Mouse (Mus musculus) heart, postnatal 14 days (tissue): ENCODE data around the gene Dagla. TPM values are rescaled to one million over a fixed set of nuclear protein-coding genes. Genes with fewer than 3 reads are reported as not detected.

Experiments used
- DNase-seq, 2 experiments: peaks; one replicate each; pipeline ENCODE4 v3.0.0; 2021 to 2022
- intact Hi-C: fragments of 180-260 bp; cut with DNase I; formaldehyde crosslinking; loops from one replicate; pipeline ENCODE4 v1.15.1; 2025
- total RNA-seq, 2 experiments: library from RNA; stranded (reverse); gene quantifications; 2 replicates each; pipeline ENCODE4 v1.2.3; 2021

Gene Dagla
- total RNA-seq, 2 experiments from 2014 or later = 3.0 to 3.5 TPM

DNA sequence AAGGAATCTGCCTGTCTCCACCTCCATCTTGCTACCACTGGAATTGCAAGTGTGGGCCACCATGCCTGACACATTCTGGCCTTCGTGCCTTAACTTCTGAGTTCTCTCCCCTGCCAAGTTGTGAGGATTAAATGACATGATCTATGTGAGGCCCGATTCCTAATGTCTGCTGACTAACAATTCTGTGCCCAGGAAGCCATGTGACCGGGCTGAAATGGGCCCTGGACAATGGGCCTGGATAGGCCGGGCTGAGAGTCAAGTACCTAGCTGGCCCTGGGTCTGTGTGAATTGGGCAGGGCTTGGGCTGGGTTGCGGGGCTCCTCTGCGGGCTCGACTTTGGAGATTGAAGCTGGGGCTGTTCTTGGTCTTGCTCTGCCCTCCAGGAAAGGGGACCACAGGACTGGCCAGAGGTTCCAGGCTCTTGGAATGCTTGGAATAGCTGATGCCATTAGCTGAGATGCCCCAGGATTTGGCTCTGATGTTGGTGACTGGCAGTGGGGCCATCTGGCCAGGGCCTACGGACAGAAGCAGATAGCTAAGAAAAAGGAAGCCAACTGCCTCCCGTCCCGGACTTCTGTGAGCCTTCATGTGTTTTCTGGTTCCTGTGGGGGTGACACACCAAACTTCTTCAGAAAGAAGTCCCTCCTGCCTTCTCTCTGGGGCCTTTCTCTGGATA, 90.7 kb downstream of the Dagla start:
- no peak for DNase-seq

DNA sequence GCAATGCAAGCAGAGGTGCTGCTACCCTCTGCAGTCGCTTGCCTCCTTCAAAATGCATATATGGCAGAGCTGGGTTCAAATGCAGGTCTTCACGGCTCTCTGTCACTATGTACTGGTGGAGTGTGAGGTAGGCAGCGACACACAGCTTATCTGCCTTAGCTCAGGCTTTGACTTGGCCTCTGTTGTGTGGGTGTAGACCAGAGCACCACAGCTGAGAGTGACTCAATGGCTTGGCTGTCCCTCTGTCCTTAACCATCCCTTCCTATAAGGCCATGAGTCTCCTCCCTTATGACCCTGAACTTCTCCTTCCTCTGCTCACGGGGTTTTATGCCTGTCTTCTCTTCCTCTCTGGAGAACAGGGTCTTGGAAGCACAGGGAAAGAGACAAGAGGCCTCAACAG, 93.8 kb downstream of the Dagla start:
- intact Hi-C loops = no loop called here
- DNase-seq = no peak

More for the DNA sequence above, 90.7 kb downstream of the Dagla start:
- intact Hi-C loops = no loop called here

DNA sequence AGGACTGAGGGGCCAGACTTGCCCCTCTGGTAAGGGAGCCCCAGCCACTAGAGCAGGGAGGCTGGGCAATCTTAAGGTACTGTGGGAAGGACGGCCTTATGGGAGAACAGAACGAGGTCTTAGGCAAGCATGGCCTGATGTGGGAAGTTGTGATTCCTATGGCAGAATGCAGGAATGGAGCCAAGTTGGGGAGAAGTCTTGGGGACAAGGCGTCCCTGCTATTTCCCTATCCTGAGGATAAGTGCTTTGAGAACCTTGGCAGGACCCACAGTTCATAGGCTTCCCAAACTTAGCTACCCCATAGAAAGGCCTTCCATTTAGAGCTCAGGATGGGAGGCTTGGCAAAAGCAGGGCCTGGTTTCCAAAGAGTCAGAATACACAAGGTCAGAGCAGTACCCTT, 95.8 kb downstream of the Dagla start:
- intact Hi-C loops = no loop called here
- DNase-seq = no peak

DNA sequence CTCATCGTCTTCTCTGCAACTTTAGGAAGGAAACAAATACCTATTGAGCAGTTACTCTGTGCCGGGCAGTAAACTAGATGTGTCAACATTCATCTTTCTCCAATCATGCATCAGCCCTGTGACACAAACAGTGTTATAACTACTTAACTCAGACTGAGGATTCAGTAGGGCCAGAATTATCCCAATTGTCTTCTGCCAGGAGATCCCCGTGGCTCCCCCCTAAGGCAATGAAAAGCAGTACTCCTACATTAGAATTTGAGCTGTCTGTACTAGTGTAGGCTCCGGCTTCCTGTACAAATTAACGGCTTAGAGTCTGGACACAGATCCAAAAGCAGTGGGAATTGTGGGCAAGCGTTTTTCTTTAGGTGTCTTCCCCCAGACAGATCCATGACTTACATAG, 99.6 kb downstream of the Dagla start:
- DNase-seq = no peak
- intact Hi-C loops = no loop called here

DNA sequence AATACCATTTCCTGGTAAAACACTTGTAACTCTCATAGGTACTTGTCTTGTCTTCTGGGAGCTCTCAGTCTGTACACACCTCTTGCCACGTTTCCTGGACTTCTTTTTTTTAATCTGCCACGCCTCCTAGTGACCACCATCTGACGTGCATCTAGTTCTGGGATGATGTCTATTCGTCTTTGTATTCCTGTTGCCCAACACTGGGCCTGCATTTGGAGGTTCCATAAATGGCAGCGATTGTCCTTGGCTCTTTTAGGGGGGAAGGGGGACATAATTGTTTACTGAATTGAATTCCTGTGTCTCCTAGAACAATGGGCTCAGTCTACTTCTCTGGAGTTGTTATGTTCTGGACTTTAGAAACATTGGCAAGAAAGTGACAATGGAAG, 100.1 kb downstream of the Dagla start:
- peak in 1 of 2 experiments; percentile 43 for DNase-seq
- intact Hi-C loops = no loop called here

DNA sequence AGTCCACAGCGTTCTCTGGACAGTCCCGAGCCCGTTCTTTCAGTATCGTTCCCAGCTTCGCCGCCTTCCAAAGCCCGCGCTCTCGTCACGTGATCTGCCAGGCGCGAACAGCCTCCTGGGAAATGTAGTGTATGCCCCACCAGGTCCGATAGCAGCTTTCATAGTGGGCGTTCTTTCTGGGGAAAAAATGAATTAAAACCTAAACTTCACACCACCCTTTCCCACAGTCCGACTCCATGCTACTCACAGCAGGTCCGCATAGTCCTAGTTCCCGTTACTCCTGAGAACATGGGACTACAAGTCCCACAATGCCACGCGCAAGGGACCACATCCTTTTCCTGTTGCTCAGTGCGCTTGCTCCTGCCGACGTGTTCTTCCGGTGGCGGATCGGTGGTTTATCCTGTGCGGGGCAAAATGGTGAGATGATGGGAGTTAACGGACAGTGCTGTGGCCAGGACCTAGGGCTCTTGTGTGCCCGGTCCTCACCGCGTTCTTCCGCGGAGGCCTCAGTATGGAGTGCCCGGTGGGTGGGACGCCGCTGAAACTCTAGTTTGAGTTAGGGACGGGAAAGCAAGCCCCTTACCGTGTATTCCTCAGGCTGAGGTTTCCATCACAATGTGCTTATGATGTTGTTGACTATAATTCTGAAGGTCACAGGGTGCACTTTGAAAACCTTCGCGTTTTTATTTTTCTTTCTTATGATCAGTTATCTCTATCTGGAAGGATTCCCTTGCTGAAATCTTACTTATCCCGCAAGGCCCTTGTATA, 100.6 kb downstream of the Dagla start, which contains the start of the genes Tmem258 and Fen1:
TSS of gene Tmem258 (plus strand) at position 167 of the 768 bp plus-strand sequence.
TSS of gene Fen1 (minus strand) at position 322 of the 768 bp plus-strand sequence.
- peak; percentile 90 to 93 for DNase-seq
- intact Hi-C loops = no loop called here

DNA sequence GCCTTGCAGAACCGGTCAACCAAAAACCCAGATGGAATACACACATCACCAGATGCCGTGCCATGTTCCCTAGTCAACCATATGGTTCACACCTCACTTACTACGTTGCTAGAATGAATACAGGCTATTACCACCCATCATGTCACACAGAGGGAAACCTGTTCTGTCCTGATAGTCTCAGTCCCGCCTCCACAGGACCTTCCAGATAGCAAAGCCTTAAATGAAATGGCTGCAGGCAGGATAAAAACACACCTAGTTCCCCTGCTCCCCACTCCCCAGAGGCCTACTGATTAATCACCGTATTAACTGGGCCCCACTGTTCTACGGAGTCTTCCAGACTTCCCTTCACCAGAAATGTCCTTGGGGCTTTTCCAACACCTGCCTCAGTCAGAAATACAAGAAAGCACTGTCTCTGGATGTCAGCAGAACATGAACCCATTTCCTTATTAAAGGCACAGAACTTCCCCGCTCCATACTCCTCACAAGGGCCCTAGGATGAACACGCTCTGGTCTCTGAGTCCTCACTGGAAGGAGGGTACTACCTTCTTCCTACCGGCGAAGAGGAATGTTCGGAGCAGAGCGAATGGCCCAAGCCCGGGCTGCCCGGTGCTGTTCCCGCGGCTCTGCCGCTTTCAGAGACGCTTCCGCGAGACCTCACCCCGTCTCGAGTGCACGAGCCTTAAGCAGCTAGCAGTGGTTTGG, 101.4 kb downstream of the Dagla start:
- DNase-seq = no peak
- intact Hi-C loops = no loop called here

DNA sequence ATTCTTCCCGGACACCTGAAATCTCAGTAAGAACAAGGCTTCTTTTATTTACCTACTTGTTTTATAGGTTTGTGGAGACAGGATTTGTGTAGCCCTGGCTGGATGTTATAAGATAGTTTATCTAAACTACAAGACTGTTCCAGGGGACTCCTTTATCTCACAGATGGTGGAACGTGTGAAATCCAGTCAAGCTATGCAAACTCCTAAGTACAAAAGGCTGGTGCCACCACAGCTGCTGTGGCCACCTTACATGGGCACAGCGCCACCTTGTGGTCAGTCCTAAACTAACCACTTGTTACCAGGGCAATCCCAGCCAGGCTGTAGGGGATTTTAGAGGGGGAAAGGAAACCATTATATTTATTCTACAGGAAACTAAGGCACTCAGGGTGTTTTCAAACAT, 106.0 kb downstream of the Dagla start:
- intact Hi-C loops = loop anchor here (2.0 to 5.0 kb wide), 3 partner anchors 156 to 281 kb away; partner anchors contain the start of genes Best1, Fads3 and Rab3il1
- DNase-seq = peak; percentile 84 to 90

DNA sequence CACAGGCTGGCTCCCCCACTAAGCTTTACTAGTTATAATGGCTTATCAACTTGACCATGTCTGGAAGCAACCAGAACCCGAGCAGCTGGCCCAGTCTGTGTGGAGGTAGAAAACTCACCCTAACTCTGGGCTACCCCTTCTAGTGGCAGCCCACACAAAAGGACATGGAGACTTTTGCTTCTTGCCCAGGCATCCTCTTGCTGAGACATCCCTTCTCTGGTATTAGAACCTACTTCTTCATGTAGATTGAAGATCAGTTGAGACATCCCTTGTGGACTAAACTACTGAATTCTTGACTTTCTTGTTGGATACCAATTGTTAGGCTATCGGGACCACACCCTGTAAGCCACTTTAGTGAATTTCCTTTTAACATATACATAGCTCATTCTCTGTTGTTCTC, 106.4 kb downstream of the Dagla start:
- intact Hi-C loops = loop anchor here (2.0 to 5.0 kb wide), 3 partner anchors 156 to 281 kb away; partner anchors contain the start of genes Best1, Fads3 and Rab3il1
- no peak for DNase-seq

DNA sequence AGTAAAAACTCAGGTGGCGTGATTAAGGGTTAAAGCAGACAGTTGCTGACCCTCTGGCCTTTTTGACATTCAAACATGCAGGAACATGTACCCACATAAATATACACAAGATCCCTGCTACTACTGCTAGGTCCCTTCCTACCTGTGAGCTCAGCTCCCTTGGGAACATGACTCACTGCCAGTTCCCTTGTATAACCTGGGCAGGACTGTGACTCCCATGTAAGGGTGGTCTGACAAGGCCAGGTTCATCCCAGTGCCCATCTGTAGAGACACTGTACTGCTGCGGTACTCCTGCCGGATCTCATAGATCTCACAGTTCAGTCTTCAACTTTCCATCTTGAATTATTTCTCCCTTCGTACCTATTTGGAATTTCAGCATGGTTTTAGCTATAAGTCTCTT, 107.5 kb downstream of the Dagla start:
- DNase-seq = no peak
- intact Hi-C loops = loop anchor here (5.0 kb wide), 2 partner anchors 155 to 280 kb away; partner anchors contain the start of gene Fads3

Other genes starting within 250 kb of the Dagla start
- gene Fads2, start 203.1 kb downstream of the Dagla start, total RNA-seq = 1 to 10 TPM; 7.8 to 9.8 TPM
- gene Fads1, start 122.0 kb downstream of the Dagla start, total RNA-seq = 10 to 100 TPM; 23.4 to 23.5 TPM
- 100 to 1,000 TPM; 149 to 153 TPM for gene Tmem258, start 100.9 kb downstream of the Dagla start, total RNA-seq
- gene Fen1, start 100.7 kb downstream of the Dagla start, total RNA-seq = 1 to 10 TPM; 5.4 to 8.1 TPM
- gene Myrf, start 64.1 kb downstream of the Dagla start, total RNA-seq = 1 to 10 TPM; 7.6 to 7.7 TPM
- gene Syt7, start 84.2 kb upstream of the Dagla start, total RNA-seq = 10 to 100 TPM; 35.0 to 39.4 TPM
- gene Lrrc10b, start 152.6 kb upstream of the Dagla start, total RNA-seq = 1 to 10 TPM; 1.4 to 2.6 TPM
- under 1 TPM; 0.32 to 0.48 TPM for gene Ppp1r32, start 178.1 kb upstream of the Dagla start, total RNA-seq
- 10 to 100 TPM; 35.3 to 36.4 TPM for gene Cpsf7, start 220.4 kb upstream of the Dagla start, total RNA-seq
- gene Sdhaf2, start 221.3 kb upstream of the Dagla start, total RNA-seq = 10 to 100 TPM; 64.1 to 78.7 TPM